Mouse (Mus musculus): ENCODE measurements at regions not wholly inside any gene's neighbourhood (a gene's known extent, or its start where the extent isn't known, plus 50 kb on each side); places are given as distances from the start of the nearest gene placed in this dataset.

DNA sequence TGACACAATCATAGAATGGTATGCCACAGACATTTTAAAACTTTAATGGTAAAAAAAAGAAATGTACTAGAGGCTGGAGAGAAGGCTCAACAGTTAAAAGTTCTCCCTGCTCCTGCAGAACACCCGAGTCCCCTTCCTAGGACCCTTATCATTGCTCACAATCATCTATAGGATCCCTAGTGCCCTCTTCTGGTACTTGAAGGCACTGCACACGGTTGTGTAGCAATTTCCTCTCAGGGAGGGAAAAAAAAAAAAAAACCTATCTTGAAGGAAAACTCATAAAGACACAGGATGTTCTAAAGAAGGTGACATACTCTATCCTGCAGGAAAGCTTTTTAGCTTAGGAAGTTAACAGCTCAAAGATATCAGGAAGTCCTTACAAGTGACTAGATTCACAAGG is 154.4 kb upstream of the Lmcd1 start:
- no peak for DNase-seq (ENCODE audit: low spot score in 2 of 2)

DNA sequence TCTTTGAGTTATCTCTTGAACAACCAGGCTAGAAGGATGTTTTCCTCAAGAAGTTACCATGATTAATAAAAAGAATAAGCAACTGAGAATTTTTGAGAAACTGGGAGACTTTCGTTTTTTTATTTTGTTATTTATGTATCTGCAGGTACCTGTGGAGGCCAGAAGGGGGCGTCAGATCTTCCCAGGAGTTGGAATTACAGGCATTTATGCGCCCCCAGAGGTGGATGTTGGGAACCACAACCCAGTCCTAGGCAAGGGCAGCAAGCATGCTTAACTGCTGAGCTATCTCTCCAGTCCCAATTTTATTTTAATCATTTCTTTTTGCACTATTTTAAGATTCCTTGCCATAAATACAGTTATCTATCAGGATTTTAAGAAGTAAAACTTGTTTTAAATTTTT is 140.0 kb upstream of the Lmcd1 start:
- DNase-seq (ENCODE audit: low spot score in 2 of 2) = no peak

DNA sequence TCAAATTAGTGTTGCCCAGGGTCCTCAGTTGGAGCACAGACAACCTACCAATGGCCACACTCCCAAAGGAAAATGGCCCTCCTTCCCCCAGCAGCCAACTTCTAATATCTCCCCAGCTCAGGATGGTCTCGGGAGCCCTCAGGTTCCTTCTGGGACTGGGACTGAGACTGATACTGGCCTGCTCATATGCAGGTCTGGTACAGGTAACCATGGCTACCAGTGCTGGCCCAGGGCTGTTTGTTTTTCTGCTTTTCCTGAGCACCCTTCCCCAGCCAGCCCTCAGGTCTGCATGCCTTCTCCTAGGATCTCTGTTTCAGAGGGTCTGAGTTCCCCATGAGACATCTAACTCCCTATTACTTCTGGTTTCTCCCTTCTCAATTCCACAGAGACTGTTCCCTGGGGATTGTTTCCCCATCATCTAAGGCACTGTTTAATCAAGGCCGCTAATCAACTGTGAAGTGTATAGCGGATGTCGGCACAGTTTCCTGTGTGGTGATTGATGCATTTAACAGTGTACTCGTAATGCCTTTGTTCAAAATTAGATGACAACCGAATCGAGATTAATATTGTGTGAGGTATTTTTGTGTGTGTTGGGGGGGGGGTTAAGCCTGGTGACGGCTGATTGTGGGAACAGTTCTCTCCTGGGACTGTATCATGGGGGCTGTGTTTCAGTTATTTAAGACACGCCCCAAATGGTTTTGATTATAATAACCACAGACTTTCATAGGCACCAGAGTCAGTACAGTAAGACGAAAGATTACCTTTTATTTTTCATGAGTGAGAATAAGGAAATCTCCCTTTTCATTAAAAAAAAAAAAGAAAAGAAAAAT is 120.8 kb upstream of the Lmcd1 start:
- no peak for DNase-seq (ENCODE audit: low spot score in 2 of 2)

GRCm38 (mm10) chr6:112167487-112167886 is 106.1 kb upstream of the Lmcd1 start:
- no peak for DNase-seq (ENCODE audit: low spot score in 2 of 2)

- no peak for DNase-seq (ENCODE audit: low spot score in 2 of 2)
Observed at GRCm38 (mm10) chr6:112176344-112176743, 97.2 kb upstream of the Lmcd1 start.

- no peak for DNase-seq (ENCODE audit: low spot score in 2 of 2)
Observed at GRCm38 (mm10) chr6:112187636-112188035, 85.9 kb upstream of the Lmcd1 start.

- DNase-seq (ENCODE audit: low spot score in 2 of 2) = peak; percentile 37 to 84
Observed at GRCm38 (mm10) chr6:112191032-112191431, 82.5 kb upstream of the Lmcd1 start.

GRCm38 (mm10) chr6:112197445-112197844 is 76.1 kb upstream of the Lmcd1 start:
- peak; percentile 76 to 87 for DNase-seq (ENCODE audit: low spot score in 2 of 2)

DNA sequence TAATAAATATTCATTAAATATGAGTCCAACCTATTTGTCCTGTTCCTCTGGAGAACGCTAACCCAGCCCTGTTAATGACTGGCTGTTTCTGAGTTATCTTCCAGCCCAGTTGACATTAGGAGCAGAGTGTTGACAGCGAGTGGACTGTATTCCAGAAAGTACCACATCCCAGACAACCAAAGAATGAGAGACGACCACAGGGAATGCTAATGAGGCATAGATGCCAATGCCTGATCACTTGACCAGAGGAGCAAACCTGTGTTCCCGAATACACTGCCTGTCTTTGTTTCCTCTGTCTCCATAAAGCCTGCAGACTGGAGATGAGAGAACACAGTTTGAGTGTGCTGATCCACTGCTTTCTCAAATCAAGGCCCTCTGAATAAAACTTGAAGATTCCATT is 74.3 kb upstream of the Lmcd1 start:
- no peak for DNase-seq (ENCODE audit: low spot score in 2 of 2)

DNA sequence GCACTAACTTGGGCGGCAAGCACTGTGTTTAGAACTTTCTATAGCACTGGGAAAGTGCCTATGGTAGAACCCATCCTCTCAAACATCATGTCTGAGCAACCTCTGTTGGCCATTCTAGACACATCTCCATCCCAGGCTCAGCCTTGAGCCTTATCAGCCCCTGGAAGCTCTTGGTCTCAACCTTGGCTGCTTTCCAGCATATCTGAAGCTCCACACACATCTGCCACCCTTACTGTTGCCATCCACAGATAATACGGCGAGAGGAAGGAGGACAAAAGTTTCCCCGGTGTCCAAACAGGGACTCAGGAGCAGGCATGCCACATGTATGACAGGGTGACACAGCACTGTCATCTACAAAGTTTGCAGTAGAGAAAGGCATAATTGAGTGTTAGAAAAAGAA is 71.4 kb upstream of the Lmcd1 start:
- DNase-seq (ENCODE audit: low spot score in 2 of 2) = no peak

DNA sequence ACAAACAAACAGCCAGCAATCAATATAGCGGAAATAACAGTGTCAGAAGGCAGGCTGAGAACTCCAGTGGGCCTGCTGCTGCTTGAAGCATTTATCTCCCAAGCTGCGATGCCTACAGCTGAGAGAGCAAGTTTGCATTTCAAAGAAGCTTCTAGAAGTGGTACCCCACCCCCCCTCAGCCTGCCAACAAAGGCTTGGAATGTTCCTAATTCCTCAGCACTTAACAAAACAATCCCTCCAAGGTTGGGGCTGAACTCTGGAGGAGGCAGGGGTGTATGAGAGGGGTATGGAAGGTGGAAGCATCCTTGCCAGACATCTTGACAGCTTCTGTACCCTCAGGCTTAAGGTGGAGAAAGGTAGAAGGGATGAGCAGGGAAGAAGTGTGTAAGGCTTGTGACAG is 70.2 kb upstream of the Lmcd1 start:
- DNase-seq (ENCODE audit: low spot score in 2 of 2) = no peak

- no peak for DNase-seq (ENCODE audit: low spot score in 2 of 2)
Observed at GRCm38 (mm10) chr6:112204956-112205355, 68.6 kb upstream of the Lmcd1 start.

DNA sequence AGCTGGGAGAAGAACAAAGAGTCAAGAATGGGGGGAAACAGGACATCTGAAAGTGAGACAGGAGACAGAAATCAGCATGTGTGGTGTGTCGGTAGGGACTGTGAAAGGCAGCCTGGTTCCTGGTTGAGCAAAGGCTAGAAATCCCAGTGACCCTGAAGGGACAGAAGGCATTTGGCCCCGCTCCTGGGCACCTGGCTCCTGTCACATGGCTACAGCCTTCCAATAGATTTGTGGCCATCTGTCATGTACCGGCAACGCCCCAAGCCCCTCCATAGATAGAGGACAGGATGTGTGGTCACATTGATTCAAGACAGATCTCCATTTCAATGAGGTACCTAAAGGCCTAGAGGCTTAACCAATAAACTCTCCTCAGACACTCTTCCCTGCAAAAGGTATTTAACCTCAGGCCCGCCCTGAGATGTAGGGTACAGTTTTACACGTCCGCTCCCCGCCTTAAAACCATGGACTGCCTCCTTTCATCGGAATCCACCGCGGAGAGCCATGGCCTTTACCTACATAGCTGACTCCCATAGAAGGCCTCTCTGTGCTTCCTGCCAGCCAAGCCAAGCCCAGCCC is 68.0 kb upstream of the Lmcd1 start:
- DNase-seq (ENCODE audit: low spot score in 2 of 2) = no peak

DNA sequence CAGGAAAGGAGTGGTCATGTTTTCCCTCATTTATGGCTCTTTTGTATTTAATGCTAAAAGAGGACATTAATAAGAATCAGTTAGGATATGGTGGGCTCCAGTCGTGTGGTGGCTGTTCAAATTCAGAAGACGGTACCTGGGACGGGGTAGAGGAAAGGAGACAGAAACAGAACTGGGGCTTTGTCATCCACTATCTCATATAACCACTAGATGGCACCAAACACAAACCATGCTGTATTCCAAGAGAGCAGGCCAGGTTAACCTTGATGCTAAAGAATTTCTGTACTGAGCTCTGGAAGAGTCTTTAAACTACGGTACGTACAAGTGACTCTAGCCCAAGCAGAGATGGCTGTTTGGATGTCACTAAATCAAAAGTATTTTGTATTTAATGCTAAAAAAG is 66.3 kb upstream of the Lmcd1 start:
- DNase-seq (ENCODE audit: low spot score in 2 of 2) = peak in 1 of 2 experiments; percentile 34

DNA sequence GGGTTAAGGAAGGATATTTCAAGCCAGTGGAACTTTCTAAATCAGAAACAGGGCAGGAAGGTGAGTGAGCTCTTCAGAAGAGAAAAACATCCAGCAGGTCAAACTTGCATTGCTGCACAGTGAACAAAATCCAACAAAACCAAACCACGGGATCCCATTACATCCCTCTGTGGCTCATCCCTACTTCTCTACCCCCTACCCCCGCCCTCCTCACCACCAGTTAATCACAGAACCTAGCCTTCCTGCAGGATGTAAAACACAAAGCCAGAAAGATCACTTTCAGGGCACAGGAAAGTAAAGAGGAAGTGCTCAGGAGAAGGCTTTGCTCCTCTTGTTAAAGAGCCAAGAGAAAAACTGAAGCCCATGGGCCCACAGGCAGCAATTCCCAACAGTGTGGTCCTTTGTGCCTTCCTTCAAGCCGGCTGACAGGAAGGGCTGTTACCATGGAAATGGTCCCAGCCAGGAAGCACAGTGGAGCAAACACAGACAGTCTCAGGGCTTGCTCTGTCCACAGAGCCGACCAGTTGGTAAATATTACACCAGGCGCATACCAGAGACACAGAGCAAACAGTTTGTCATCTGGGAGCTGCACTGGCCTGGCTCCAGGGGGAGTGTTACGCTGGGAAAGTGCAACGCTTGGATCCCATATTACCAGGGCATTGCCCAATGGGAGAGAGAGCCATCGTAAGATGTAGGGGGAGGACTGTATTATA is 63.2 kb upstream of the Lmcd1 start:
- DNase-seq (ENCODE audit: low spot score in 2 of 2) = no peak

DNA sequence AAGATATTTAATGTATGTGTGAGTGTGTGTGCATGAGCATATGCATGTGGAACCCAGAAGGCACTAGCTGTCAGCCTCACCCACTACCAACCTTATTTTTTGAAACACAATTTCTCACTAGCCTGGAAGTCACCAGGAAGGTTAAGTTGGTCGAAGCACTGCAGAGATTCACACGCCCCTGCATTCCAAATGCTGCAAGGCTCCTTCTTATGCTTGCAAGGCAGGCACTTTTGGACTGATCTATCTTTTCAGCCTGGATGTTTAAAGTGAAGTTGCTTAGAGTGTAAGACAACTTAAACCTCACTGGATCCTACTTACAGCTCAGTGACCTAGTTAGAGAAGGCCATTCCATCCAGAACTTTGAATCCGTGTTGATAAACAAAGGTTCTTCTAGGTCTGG is 56.7 kb upstream of the Lmcd1 start:
- DNase-seq (ENCODE audit: low spot score in 2 of 2) = no peak

GRCm38 (mm10) chr6:112218248-112218647 is 55.3 kb upstream of the Lmcd1 start:
- DNase-seq (ENCODE audit: low spot score in 2 of 2) = no peak

DNA sequence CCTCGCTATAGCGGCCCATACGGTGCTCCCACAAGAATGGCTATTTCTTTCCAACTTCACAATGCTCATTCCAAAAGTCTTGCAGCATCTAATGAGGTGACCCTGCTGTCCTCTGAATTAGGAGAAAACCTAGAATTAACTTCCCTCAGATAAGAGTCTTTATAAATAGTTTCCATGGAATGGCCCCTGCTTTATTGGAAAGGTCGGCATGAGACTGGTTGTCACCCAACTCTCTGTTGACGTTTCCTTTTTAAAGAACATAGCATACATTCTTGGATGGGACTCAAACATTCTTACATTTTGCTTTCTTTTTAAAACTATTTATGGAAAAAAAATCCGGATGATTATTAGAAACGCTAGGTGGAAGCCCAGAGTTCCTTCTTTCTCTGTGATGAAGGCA is 53.9 kb upstream of the Lmcd1 start:
- DNase-seq (ENCODE audit: low spot score in 2 of 2) = no peak

GRCm38 (mm10) chr6:112220149-112220548 is 53.4 kb upstream of the Lmcd1 start:
- no peak for DNase-seq (ENCODE audit: low spot score in 2 of 2)

DNA sequence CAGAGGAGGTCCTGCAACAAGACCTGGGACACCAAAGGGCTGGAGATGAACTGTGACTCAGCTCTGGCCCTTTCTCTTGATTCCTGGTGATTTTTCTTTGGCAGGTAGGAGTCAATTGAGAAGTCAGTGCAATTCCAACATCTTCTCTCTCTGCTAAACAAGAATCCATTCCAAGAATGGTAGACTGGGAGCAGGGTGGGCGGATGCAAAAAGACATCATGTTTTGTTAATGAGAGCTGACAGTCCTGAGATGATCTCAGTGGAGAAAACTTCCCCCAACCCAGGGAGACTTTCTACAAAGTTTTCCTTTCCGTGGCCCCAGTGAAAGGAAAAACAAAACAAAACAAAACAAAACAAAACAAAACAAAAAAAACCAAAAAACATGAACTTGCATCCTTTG is 52.2 kb upstream of the Lmcd1 start:
- no peak for DNase-seq (ENCODE audit: low spot score in 2 of 2)

DNA sequence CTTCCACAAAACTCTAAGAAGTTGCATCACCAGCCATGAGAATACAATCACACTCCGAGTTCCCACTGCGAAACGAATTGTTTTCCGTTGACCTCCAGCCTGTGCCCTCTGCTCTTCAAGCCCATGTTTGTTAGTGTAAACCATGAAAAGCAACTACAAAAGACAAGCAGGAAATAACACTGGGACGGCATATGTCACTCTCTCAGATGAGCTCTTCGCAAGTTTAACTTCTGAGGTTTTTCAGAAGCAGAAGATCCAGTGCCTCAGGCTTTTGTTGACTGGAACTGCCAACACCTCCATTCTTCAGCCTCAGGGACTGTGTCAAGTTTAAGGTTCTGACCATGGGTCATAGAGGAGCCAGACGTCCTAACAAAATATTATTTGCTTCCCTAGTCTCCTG is 50.2 kb upstream of the Lmcd1 start:
- no peak for DNase-seq (ENCODE audit: low spot score in 2 of 2)
